Mouse (Mus musculus): ENCODE results near the gene Ptpdc1. TPM values are rescaled to one million over a fixed set of nuclear protein-coding genes. Genes with fewer than 3 reads are reported as not detected.

Ptpdc1 gene
- total and polyA plus RNA-seq, 3 experiments: not detected

GRCm38 (mm10) chr13:48540488-48540887 lies 85.0 kb downstream of the Ptpdc1 start:
- in situ Hi-C loops (cut with MboI; ENCODE audit: low pct_ligation_motif_present, low pct_unique_long_range_greater_than_20kb, low sequenced_read_pairs) (loop anchor here (25.0 kb wide), 1 partner anchor 272 kb away; no protein-coding TSS in a partner anchor), dilution Hi-C loops (cut with MboI; ENCODE audit: extremely low pct_ligation_motif_present, extremely low pct_unique_long_range_greater_than_20kb, low sequenced_read_pairs) (no loop called here)
- Histone ChIP-seq H3K4me2 (ENCODE audit: insufficient read depth, low read depth, poor library complexity, severe bottlenecking) (peak overlapping the region; percentile 50), H3K9me3 (replicated peaks; ENCODE audit: low read length) (no peaks in the 10 kb centered on the region), H3K27me3 (replicated peaks) (no peaks in the 10 kb centered on the region), H3K79me2 (replicated peaks; ENCODE audit: control insufficient read depth, extremely low read depth, insufficient read depth, poor library complexity, severe bottlenecking) (peaks cover 69% of the 10 kb centered on the region), H3K4me1 (ENCODE audit: control insufficient read depth in 1 of 2, insufficient read depth in 2 of 2) (peaks cover 0 to 53% of the 10 kb centered on the region in 2 experiments; a peak in 2 of 4 replicates), H3K36me3 (replicated peaks in 1 of 2; ENCODE audit: control insufficient read depth in 1 of 2, insufficient read depth in 1 of 2, low read length in 1 of 2) (peaks cover 6 to 42% of the 10 kb centered on the region in 2 experiments), H3K4me3 (replicated peaks in 1 of 3; ENCODE audit: low read depth in 2 of 3, low read length in 2 of 3, poor library complexity in 1 of 3) (no peak overlapping the region), H3K9ac (ENCODE audit: insufficient read depth, low read depth) (no peak overlapping the region), H3K27ac (ENCODE audit: insufficient read depth, low read depth) (no peak overlapping the region)
- TF ChIP-seq JUN (IDR thresholded peaks at IDR 0.05; ENCODE audit: insufficient read depth, low read depth, low read length) (no peak), PAX5 (IDR thresholded peaks at IDR 0.05; ENCODE audit: low read length) (no peak), HCFC1 (IDR thresholded peaks at IDR 0.05; ENCODE audit: low read depth, low read length) (no peak)
- no peak for DNase-seq (ENCODE audit: extremely low read depth)

DNA sequence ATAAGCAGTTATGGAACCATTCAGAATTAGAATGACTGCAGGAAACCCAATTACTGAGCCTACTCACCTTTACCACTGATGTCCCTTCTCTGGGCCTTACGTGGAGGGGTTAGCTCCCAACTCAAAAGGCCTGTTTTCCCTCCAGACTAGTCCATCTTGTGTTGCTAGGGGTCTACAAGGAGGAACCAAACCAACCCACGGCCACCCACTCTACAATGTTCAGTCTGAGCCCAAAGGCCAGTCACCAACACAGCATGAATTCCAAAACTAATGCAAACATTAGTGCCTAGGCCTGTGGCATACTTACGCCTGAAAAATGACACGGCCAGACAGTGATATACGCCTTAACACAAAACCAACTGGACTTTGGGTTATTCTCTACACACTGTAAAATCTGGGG lies 92.0 kb downstream of the Ptpdc1 start:
- Histone ChIP-seq H3K27ac (ENCODE audit: insufficient read depth, low read depth) (no peak overlapping the region), H3K27me3 (replicated peaks) (no peaks in the 10 kb centered on the region), H3K4me1 (ENCODE audit: control insufficient read depth in 1 of 2, insufficient read depth in 2 of 2) (peaks cover 0 to 10% of the 10 kb centered on the region in 2 experiments; a peak in 2 of 4 replicates), H3K9me3 (replicated peaks; ENCODE audit: low read length) (no peaks in the 10 kb centered on the region), H3K9ac (ENCODE audit: insufficient read depth, low read depth) (no peak overlapping the region), H3K79me2 (replicated peaks; ENCODE audit: control insufficient read depth, extremely low read depth, insufficient read depth, poor library complexity, severe bottlenecking) (peaks cover 14% of the 10 kb centered on the region), H3K36me3 (replicated peaks in 1 of 2; ENCODE audit: control insufficient read depth in 1 of 2, insufficient read depth in 1 of 2, low read length in 1 of 2) (peaks cover 6 to 43% of the 10 kb centered on the region in 2 experiments), H3K4me3 (replicated peaks in 1 of 3; ENCODE audit: low read depth in 2 of 3, low read length in 2 of 3, poor library complexity in 1 of 3) (no peak overlapping the region), H3K4me2 (ENCODE audit: insufficient read depth, low read depth, poor library complexity, severe bottlenecking) (no peak overlapping the region)
- TF ChIP-seq JUN (IDR thresholded peaks at IDR 0.05; ENCODE audit: insufficient read depth, low read depth, low read length): no peak
- no peak for TF ChIP-seq TBP (conservative IDR thresholded peaks at IDR 0.05; ENCODE audit: low read depth, low read length)
- TF ChIP-seq POLR2AphosphoS2 (IDR thresholded peaks at IDR 0.05; ENCODE audit: low read depth, low read length): peak; percentile 51; the same call in 1 of the 2 replicates
- TF ChIP-seq EP300 (IDR thresholded peaks at IDR 0.05; ENCODE audit: low read length): no peak
- TF ChIP-seq ZNF384 (IDR thresholded peaks at IDR 0.05; ENCODE audit: low read depth, low read length): no peak
- no peak for TF ChIP-seq GABPA (IDR thresholded peaks at IDR 0.05; ENCODE audit: insufficient replicate concordance, low read depth, low read length)
- no peak for TF ChIP-seq CTCF (conservative IDR thresholded peaks at IDR 0.05 in 1 of 2, IDR thresholded peaks at IDR 0.05 in 1 of 2; ENCODE audit: low read depth in 2 of 2, low read length in 2 of 2)
- no peak for TF ChIP-seq MAX (IDR thresholded peaks at IDR 0.05; ENCODE audit: low read length)
- DNase-seq (ENCODE audit: extremely low read depth): no peak
- in situ Hi-C loops (cut with MboI; ENCODE audit: low pct_ligation_motif_present, low pct_unique_long_range_greater_than_20kb, low sequenced_read_pairs): loop anchor here (5.0 to 25.0 kb wide), 2 partner anchors 39 to 279 kb away; no protein-coding TSS in a partner anchor
- dilution Hi-C loops (cut with MboI; ENCODE audit: extremely low pct_ligation_motif_present, extremely low pct_unique_long_range_greater_than_20kb, low sequenced_read_pairs): no loop called here

- Histone ChIP-seq H3K9me3 (replicated peaks; ENCODE audit: low read length) (no peaks in the 10 kb centered on the region), H3K4me1 (ENCODE audit: control insufficient read depth in 1 of 2, insufficient read depth in 2 of 2) (peaks cover 0 to 10% of the 10 kb centered on the region in 2 experiments; a peak in 2 of 4 replicates), H3K4me2 (ENCODE audit: insufficient read depth, low read depth, poor library complexity, severe bottlenecking) (no peak overlapping the region), H3K9ac (ENCODE audit: insufficient read depth, low read depth) (no peak overlapping the region), H3K27ac (ENCODE audit: insufficient read depth, low read depth) (no peak overlapping the region), H3K27me3 (replicated peaks) (no peaks in the 10 kb centered on the region), H3K79me2 (replicated peaks; ENCODE audit: control insufficient read depth, extremely low read depth, insufficient read depth, poor library complexity, severe bottlenecking) (peaks cover 4% of the 10 kb centered on the region; the same call in 1 of the 2 replicates), H3K4me3 (replicated peaks in 1 of 3; ENCODE audit: low read depth in 2 of 3, low read length in 2 of 3, poor library complexity in 1 of 3) (no peak overlapping the region), H3K36me3 (replicated peaks in 1 of 2; ENCODE audit: control insufficient read depth in 1 of 2, insufficient read depth in 1 of 2, low read length in 1 of 2) (peaks cover 3 to 23% of the 10 kb centered on the region in 2 experiments)
- DNase-seq (ENCODE audit: extremely low read depth): no peak
- dilution Hi-C loops (cut with MboI; ENCODE audit: extremely low pct_ligation_motif_present, extremely low pct_unique_long_range_greater_than_20kb, low sequenced_read_pairs): no loop called here
- TF ChIP-seq ZMIZ1 (IDR thresholded peaks at IDR 0.05; ENCODE audit: low read depth, low read length): no peak
- TF ChIP-seq EP300 (IDR thresholded peaks at IDR 0.05; ENCODE audit: low read length): no peak
- no peak for TF ChIP-seq GABPA (IDR thresholded peaks at IDR 0.05; ENCODE audit: insufficient replicate concordance, low read depth, low read length)
- no peak for TF ChIP-seq CHD2 (IDR thresholded peaks at IDR 0.05; ENCODE audit: low read length)
- no peak for TF ChIP-seq MYC (IDR thresholded peaks at IDR 0.05; ENCODE audit: low read depth, low read length)
- TF ChIP-seq IRF4 (IDR thresholded peaks at IDR 0.05; ENCODE audit: low read depth, low read length): no peak
- in situ Hi-C loops (cut with MboI; ENCODE audit: low pct_ligation_motif_present, low pct_unique_long_range_greater_than_20kb, low sequenced_read_pairs): loop anchor here (5.0 to 25.0 kb wide), 2 partner anchors 41 to 281 kb away; no protein-coding TSS in a partner anchor
These were observed 94.0 kb downstream of the Ptpdc1 start for GRCm38 (mm10) chr13:48531448-48531847.
